Mouse (Mus musculus): Measurements from ENCODE around the gene Mrnip.

DNA sequence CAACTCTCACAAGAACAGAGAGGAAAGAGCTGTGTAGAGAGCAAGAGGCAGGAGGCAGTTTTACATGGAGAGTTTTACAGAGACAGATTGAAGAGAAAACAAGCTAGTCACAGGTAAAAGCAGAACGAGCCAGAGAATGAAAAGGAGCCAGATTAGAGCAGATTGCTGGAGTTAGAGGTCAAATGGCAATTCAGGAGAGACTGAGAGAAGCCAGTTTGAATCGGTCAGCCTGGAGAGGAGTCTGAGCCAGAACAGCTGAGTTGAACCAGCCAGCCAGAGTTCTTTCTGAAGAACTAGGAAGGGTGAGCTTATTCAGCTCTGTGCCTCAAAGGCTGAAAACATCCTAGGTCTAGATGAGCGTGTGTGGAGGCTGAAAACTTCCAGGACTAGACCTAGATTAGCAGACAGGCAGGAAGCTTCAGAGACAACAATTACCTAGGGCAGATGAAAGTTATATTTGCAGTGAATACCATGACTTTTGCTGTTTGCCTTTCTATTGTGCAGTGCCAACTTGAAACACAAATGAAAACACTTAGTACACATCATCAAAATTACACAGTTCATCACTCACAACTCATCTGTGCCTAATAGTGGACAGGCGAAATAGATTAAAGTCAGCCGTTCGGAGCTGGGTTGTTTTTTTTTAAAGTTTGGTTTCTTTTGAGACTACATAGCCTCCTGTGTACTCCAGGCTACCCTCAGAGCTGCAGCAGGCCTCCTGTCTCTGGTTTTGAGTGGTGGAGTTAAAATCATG is 6.4 kb downstream of the Mrnip start:
- TF ChIP-seq CTCF (IDR thresholded peaks at IDR 0.05; ENCODE audit: control insufficient read depth, insufficient read depth, insufficient replicate concordance, low read depth, low read length) (no peak), POLR2A (IDR thresholded peaks at IDR 0.05; ENCODE audit: control insufficient read depth, low read depth, low read length) (no peak)

Data from testis, adult 2 months (tissue).